Mouse (Mus musculus): ENCODE measurements at regions not wholly inside any gene's neighbourhood (a gene's known extent, or its start where the extent isn't known, plus 50 kb on each side); places are given as distances from the start of the nearest gene placed in this dataset.

DNA sequence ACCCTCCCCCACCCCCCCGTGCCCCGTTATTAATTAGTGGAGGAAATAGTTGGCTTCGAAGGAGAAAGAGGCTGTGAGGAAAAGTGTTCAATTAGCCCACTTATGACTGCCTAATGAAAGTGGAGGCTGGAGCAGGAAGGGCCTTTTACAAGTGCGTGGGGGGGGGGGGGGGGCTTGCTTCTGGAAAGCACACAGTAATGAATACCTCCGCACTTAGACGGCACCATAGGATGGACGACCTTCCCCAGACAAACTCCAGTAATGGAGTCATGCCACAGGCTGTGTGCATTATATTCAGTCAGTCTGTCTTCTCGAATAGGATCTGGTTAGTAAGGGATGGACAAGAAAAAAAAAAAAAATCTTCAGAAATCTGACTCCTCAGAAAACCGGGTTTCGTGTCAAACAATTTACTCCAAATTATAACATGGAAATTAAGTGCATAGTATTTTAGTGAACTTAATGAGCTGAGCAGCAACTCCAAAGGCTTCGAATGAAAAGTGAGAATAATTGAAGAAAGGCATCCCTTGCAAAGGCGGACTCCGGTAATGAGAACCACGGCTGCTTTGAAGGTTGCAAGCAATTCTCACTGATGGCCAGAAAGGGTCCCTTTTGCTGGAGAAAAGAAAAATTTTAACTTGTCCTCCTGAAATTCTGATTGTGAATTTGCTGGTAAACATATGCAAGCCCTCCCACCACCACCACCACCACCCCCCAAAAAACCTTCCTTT, 258.6 kb downstream of the Epha4 start:
- WGBS: 78% methylated on average over 14 of the region's 14 CpGs

GRCm38 (mm10) chr1:77258730-77259310, 256.1 kb downstream of the Epha4 start:
- H3K27ac ChIP-seq (ENCODE audit: low read depth, low read length): no peak overlapping the region
- no peaks in the 10 kb centered on the region for H3K36me3 ChIP-seq (ENCODE audit: control insufficient read depth, insufficient read depth)
- H3K27me3 ChIP-seq (replicated peaks; ENCODE audit: control insufficient read depth, insufficient read depth, low read length): no peaks in the 10 kb centered on the region
- no peak for TF ChIP-seq CTCF (IDR thresholded peaks at IDR 0.05; ENCODE audit: low read depth)
- no peak overlapping the region for H3K9ac ChIP-seq (ENCODE audit: low read depth, low read length)
- ATAC-seq: no peak
- no peaks in the 10 kb centered on the region for H3K9me3 ChIP-seq (ENCODE audit: control insufficient read depth)
- 36% methylated on average over 7 of the region's 7 CpGs for WGBS
- no peaks in the 10 kb centered on the region for H3K4me1 ChIP-seq (replicated peaks; ENCODE audit: control insufficient read depth, insufficient read depth, low read length)
- no peak overlapping the region for H3K4me2 ChIP-seq (replicated peaks; ENCODE audit: low read depth)
- H3K4me3 ChIP-seq (ENCODE audit: low read depth, low read length): no peak overlapping the region

More for the DNA sequence above, 258.6 kb downstream of the Epha4 start:
- ATAC-seq: no peak
- Histone ChIP-seq H3K4me2 (replicated peaks; ENCODE audit: low read depth) (no peak overlapping the region), H3K27me3 (replicated peaks; ENCODE audit: control insufficient read depth, insufficient read depth, low read length) (no peaks in the 10 kb centered on the region), H3K4me3 (ENCODE audit: low read depth, low read length) (no peak overlapping the region), H3K4me1 (replicated peaks; ENCODE audit: control insufficient read depth, insufficient read depth, low read length) (no peaks in the 10 kb centered on the region), H3K9ac (ENCODE audit: low read depth, low read length) (no peak overlapping the region), H3K27ac (ENCODE audit: low read depth, low read length) (no peak overlapping the region), H3K9me3 (ENCODE audit: control insufficient read depth) (no peaks in the 10 kb centered on the region), H3K36me3 (ENCODE audit: control insufficient read depth, insufficient read depth) (no peaks in the 10 kb centered on the region)
- no peak for TF ChIP-seq CTCF (IDR thresholded peaks at IDR 0.05; ENCODE audit: low read depth)

GRCm38 (mm10) chr1:77259789-77260188, 255.1 kb downstream of the Epha4 start:
- no peak overlapping the region for H3K4me3 ChIP-seq (ENCODE audit: low read depth, low read length)
- no peaks in the 10 kb centered on the region for H3K36me3 ChIP-seq (ENCODE audit: control insufficient read depth, insufficient read depth)
- TF ChIP-seq CTCF (IDR thresholded peaks at IDR 0.05; ENCODE audit: low read depth): no peak
- H3K9ac ChIP-seq (ENCODE audit: low read depth, low read length): no peak overlapping the region
- no peak overlapping the region for H3K27ac ChIP-seq (ENCODE audit: low read depth, low read length)
- ATAC-seq: no peak
- no peaks in the 10 kb centered on the region for H3K4me1 ChIP-seq (replicated peaks; ENCODE audit: control insufficient read depth, insufficient read depth, low read length)
- H3K9me3 ChIP-seq (ENCODE audit: control insufficient read depth): no peaks in the 10 kb centered on the region
- H3K27me3 ChIP-seq (replicated peaks; ENCODE audit: control insufficient read depth, insufficient read depth, low read length): no peaks in the 10 kb centered on the region
- H3K4me2 ChIP-seq (replicated peaks; ENCODE audit: low read depth): no peak overlapping the region
- WGBS: 73% methylated on average over 11 of the region's 11 CpGs

DNA sequence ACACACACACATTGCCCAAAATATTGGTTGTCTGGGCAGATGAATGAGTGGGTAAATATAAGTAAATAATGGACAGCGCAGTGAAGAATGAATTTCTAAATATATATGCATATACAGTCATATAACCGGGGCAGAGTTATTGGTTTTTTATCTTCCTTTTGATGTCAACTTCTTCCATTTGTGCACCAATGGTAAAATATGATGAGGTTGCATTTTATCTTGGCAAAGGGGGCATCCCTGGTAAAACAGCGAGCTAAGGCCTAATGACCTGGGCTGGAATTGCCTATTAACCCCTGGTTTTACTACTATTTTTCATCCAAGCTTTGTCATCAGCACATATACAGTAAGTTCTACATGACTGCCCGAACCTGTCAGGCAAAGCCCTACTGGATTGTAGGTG, 253.2 kb downstream of the Epha4 start:
- no peak overlapping the region for H3K27ac ChIP-seq (ENCODE audit: low read depth, low read length)
- 92% methylated on average over 4 of the region's 4 CpGs for WGBS
- TF ChIP-seq CTCF (IDR thresholded peaks at IDR 0.05; ENCODE audit: low read depth): no peak
- H3K36me3 ChIP-seq (ENCODE audit: control insufficient read depth, insufficient read depth): no peaks in the 10 kb centered on the region
- no peak for ATAC-seq
- H3K4me1 ChIP-seq (replicated peaks; ENCODE audit: control insufficient read depth, insufficient read depth, low read length): no peaks in the 10 kb centered on the region
- no peak overlapping the region for H3K9ac ChIP-seq (ENCODE audit: low read depth, low read length)
- H3K27me3 ChIP-seq (replicated peaks; ENCODE audit: control insufficient read depth, insufficient read depth, low read length): no peaks in the 10 kb centered on the region
- H3K9me3 ChIP-seq (ENCODE audit: control insufficient read depth): no peaks in the 10 kb centered on the region
- H3K4me3 ChIP-seq (ENCODE audit: low read depth, low read length): no peak overlapping the region
- no peak overlapping the region for H3K4me2 ChIP-seq (replicated peaks; ENCODE audit: low read depth)

DNA sequence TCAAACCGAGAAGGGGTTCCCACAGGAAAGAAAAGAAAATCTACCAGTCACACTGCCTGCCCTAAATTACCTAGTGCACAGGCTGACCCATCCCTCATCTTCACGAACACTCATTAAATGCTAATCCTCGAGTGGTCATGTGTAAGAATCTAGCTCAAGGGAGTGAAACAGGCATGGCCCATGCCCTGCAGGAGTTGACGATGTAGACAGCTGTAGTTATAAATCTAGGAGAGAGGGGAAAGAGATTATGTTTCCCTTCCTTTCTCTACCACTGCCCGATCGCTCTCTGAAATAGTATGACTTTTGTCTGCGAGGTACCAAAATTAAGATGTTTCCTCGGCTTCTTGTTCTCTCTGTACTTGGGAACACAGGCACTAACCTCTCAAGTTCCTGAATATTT, 249.2 kb downstream of the Epha4 start:
- no peak overlapping the region for H3K9ac ChIP-seq (ENCODE audit: low read depth, low read length)
- H3K4me1 ChIP-seq (replicated peaks; ENCODE audit: control insufficient read depth, insufficient read depth, low read length): 0 out of 2 replicates have a peak, but pooled peaks cover 4% of the 10 kb centered on the region
- H3K9me3 ChIP-seq (ENCODE audit: control insufficient read depth): no peaks in the 10 kb centered on the region
- WGBS: 79% methylated on average over 8 of the region's 8 CpGs
- no peak for TF ChIP-seq CTCF (IDR thresholded peaks at IDR 0.05; ENCODE audit: low read depth)
- no peak overlapping the region for H3K27ac ChIP-seq (ENCODE audit: low read depth, low read length)
- no peaks in the 10 kb centered on the region for H3K36me3 ChIP-seq (ENCODE audit: control insufficient read depth, insufficient read depth)
- H3K27me3 ChIP-seq (replicated peaks; ENCODE audit: control insufficient read depth, insufficient read depth, low read length): no peaks in the 10 kb centered on the region
- H3K4me2 ChIP-seq (replicated peaks; ENCODE audit: low read depth): no peak overlapping the region
- no peak overlapping the region for H3K4me3 ChIP-seq (ENCODE audit: low read depth, low read length)
- ATAC-seq: no peak

GRCm38 (mm10) chr1:77267311-77268003, 247.4 kb downstream of the Epha4 start:
- ATAC-seq: peak; percentile 83
- no peak for TF ChIP-seq CTCF (IDR thresholded peaks at IDR 0.05; ENCODE audit: low read depth)
- no peaks in the 10 kb centered on the region for H3K9me3 ChIP-seq (ENCODE audit: control insufficient read depth)
- no peaks in the 10 kb centered on the region for H3K27me3 ChIP-seq (replicated peaks; ENCODE audit: control insufficient read depth, insufficient read depth, low read length)
- H3K4me3 ChIP-seq (ENCODE audit: low read depth, low read length): no peak overlapping the region
- H3K4me2 ChIP-seq (replicated peaks; ENCODE audit: low read depth): no peak overlapping the region
- no peak overlapping the region for H3K27ac ChIP-seq (ENCODE audit: low read depth, low read length)
- no peak overlapping the region for H3K9ac ChIP-seq (ENCODE audit: low read depth, low read length)
- no peaks in the 10 kb centered on the region for H3K36me3 ChIP-seq (ENCODE audit: control insufficient read depth, insufficient read depth)
- WGBS: 58% methylated on average over 4 of the region's 4 CpGs
- 0 out of 2 replicates have a peak, but pooled peaks cover 4% of the 10 kb centered on the region for H3K4me1 ChIP-seq (replicated peaks; ENCODE audit: control insufficient read depth, insufficient read depth, low read length)
